Mouse (Mus musculus) embryonic facial prominence, embryonic 14.5 days (tissue): ENCODE measurements around the gene Prdm10. TPM values are rescaled to one million over a fixed set of nuclear protein-coding genes. Genes with fewer than 3 reads are reported as not detected.

ENCODE experiments used
- ATAC-seq: fragments of 200-750 bp; cut with Nextera tagmentation; 2 replicates; pipeline ENCODE4 v1.8.0; 2017; ENCODE audit warnings: low read depth, moderate number of reproducible peaks, moderate TSS enrichment
- DNase-seq: peaks from one replicate; pipeline ENCODE4 v3.0.0-alpha.2; 2015; ENCODE audit warnings: low spot score
- H3K27ac ChIP-seq: fragments of 300-500 bp; sonication (generic); replicated peaks from 2 replicates; pipeline ENCODE4 v1.5.1; 2014; ENCODE audit warnings: low read depth, mild to moderate bottlenecking, low read length, moderate library complexity
- H3K27me3 ChIP-seq: fragments of 300-500 bp; sonication (generic); replicated peaks from 2 replicates; pipeline ENCODE4 v1.6.1; 2014; ENCODE audit warnings: low read length; ENCODE audit not compliant: control insufficient read depth, insufficient read depth
- H3K36me3 ChIP-seq: fragments of 300-500 bp; sonication (generic); 2 replicates; pipeline ENCODE4 v1.6.1; 2014; ENCODE audit warnings: low read length, mixed read lengths; ENCODE audit not compliant: control insufficient read depth, insufficient read depth
- H3K4me1 ChIP-seq: fragments of 300-500 bp; sonication (generic); 2 replicates; pipeline ENCODE4 v1.6.1; 2014; ENCODE audit warnings: antibody characterized with exemption, low read length; ENCODE audit not compliant: control insufficient read depth, insufficient read depth
- H3K4me2 ChIP-seq: fragments of 300-500 bp; sonication (generic); 2 replicates; pipeline ENCODE4 v1.6.1; 2014; ENCODE audit warnings: low read depth, mild to moderate bottlenecking, low read length, moderate library complexity, mixed read lengths
- H3K4me3 ChIP-seq: fragments of 300-500 bp; sonication (generic); 2 replicates; pipeline ENCODE4 v1.5.1; 2014; ENCODE audit warnings: low read depth, mild to moderate bottlenecking, low read length
- H3K9ac ChIP-seq: fragments of 300-500 bp; sonication (generic); 2 replicates; pipeline ENCODE4 v1.6.1; 2014; ENCODE audit warnings: low read depth, mild to moderate bottlenecking, low read length, moderate library complexity, mixed read lengths
- H3K9me3 ChIP-seq: fragments of 300-500 bp; sonication (generic); 2 replicates; pipeline ENCODE4 v1.6.1; 2016; ENCODE audit warnings: low read length; ENCODE audit not compliant: control insufficient read depth
- WGBS: fragments of 180-500 bp; shearing (Covaris S2); extraction: QIAGEN DNeasy Blood & Tissue Kit; methylation state at CpG from one replicate; pipeline ENCODE4 v1.1.7; 2014; 5-methylcytosine and 5-hydroxymethylcytosine counted together
- polyA plus RNA-seq: library from polyadenylated mRNA; unstranded; fragments of >200 nt; fragmentation: Nextera tagmentation; extraction: Ambion mirVana; gene quantifications from 2 replicates; pipeline ENCODE4 v1.2.1, GENCODE M21; 2014

The Prdm10 gene
- polyA plus RNA-seq, 1 experiment from 2014 or later = 5.4 TPM

GRCm38 (mm10) chr9:31371740-31372139 is 91.4 kb downstream of the Prdm10 start:
- Histone ChIP-seq H3K4me1 (no peaks in the 10 kb centered on the region), H3K9me3 (peaks cover 10% of the 10 kb centered on the region), H3K36me3 (peaks cover 35% of the 10 kb centered on the region), H3K4me2 (no peak overlapping the region), H3K27me3 (no peaks in the 10 kb centered on the region), H3K9ac (no peak overlapping the region), H3K4me3 (no peak overlapping the region), H3K27ac (no peak overlapping the region)
- ATAC-seq (no peak), DNase-seq (no peak)
- 93% methylated on average over 3 of the region's 3 CpGs for WGBS

DNA sequence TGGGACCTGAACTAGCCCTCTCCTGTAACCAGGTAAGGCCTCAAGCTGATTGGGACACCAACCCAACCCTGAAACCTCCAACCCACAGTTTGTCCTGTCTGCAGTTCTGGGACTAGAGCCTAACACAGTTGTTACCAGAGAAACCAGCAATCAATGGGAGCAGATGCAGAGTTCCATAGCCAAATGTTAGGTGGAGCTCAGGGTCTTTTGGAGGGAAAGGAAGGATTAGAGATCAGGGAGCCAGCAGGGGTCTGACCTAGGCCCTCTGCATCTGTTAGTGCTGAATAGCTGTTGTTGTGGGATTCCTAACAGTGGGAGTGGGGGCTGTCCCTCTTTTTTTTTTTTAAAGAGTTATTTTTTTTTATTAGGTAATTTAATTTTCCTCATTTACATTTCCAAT is 96.3 kb downstream of the Prdm10 start:
- H3K4me2 ChIP-seq = no peak overlapping the region
- DNase-seq (no peak), ATAC-seq (no peak)
- no peak overlapping the region for H3K27ac ChIP-seq
- no peaks in the 10 kb centered on the region for H3K4me1 ChIP-seq
- H3K9ac ChIP-seq = no peak overlapping the region
- no peak overlapping the region for H3K4me3 ChIP-seq
- no peaks in the 10 kb centered on the region for H3K27me3 ChIP-seq
- peaks cover 30% of the 10 kb centered on the region for H3K36me3 ChIP-seq
- H3K9me3 ChIP-seq = peaks cover 10% of the 10 kb centered on the region

DNA sequence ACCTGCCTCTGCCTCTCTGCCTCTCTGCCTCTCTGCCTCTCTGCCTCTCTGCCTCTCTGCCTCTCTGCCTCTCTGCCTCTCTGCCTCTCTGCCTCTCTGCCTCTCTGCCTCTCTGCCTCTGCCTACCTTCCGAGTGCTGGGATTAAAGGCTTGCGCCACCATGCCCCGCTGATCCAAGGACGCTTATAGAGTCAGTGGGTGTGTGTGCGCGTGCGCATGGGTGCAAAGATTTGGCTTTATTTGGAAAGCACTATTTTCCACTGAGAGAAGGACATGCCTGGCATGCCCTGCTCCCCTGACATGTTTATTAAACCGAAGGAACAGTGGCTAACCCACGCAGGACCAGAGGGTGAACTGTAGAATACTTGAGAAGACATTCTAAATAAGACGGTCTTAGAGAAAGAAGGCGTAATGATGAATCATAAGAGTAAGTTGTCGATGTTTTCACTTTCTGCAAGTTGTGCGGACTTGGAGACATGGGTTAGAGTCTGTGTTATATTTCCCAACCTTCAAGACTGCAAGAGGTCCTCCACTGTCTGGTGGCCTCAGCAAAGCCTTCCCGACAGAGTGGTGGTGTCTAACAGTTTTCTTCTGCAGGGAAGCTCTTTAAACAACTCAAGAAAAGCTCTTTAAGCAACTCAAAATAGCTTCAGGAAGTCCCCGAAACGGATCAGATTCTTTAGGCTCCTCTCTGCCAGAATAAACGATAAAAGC is 104.6 kb downstream of the Prdm10 start:
- ATAC-seq = no peak

GRCm38 (mm10) chr9:31385500-31385869 is 105.1 kb downstream of the Prdm10 start:
- Histone ChIP-seq H3K36me3 (peaks cover 15% of the 10 kb centered on the region), H3K27me3 (no peaks in the 10 kb centered on the region), H3K4me1 (peaks cover 8% of the 10 kb centered on the region; the same call in 1 of the 2 replicates), H3K4me2 (peak overlapping the region; percentile 84), H3K9me3 (no peaks in the 10 kb centered on the region), H3K9ac (peak overlapping the region; percentile 86), H3K27ac (no peak overlapping the region), H3K4me3 (peak overlapping the region; percentile 75)
- DNase-seq (peak; percentile 9), ATAC-seq (peak; percentile 19; the same call in 1 of the 2 replicates)
- WGBS = 25% methylated on average over 4 of the region's 4 CpGs

More for the DNA sequence above, 104.6 kb downstream of the Prdm10 start:
- Histone ChIP-seq H3K9me3 (no peaks in the 10 kb centered on the region), H3K27ac (no peak overlapping the region), H3K27me3 (no peaks in the 10 kb centered on the region), H3K4me2 (no peak overlapping the region), H3K4me3 (0 out of 2 replicates have a peak overlapping the region, but pooled peaks have one; percentile 75), H3K4me1 (peaks cover 8% of the 10 kb centered on the region; the same call in 1 of the 2 replicates), H3K36me3 (peaks cover 9% of the 10 kb centered on the region), H3K9ac (no peak overlapping the region)
- WGBS = 80% methylated on average over 17 of the region's 17 CpGs
- DNase-seq = no peak

- ATAC-seq (peak; percentile 97), DNase-seq (peak; percentile 97)
- no peak within 1 kb of the TSS; the same call in 1 of the 2 replicates for H3K27ac ChIP-seq
- H3K9ac ChIP-seq = peak within 1 kb of the TSS; percentile 86
- H3K4me1 ChIP-seq = peaks cover 8% of the 10 kb centered on the region; the same call in 1 of the 2 replicates
- WGBS = 0% methylated on average over 17 of the region's 46 CpGs
- peak within 1 kb of the TSS; percentile 84 for H3K4me2 ChIP-seq
- H3K27me3 ChIP-seq = no peaks in the 10 kb centered on the region
- peak within 1 kb of the TSS; percentile 75 for H3K4me3 ChIP-seq
- peaks cover 19% of the 10 kb centered on the region for H3K36me3 ChIP-seq
- no peaks in the 10 kb centered on the region for H3K9me3 ChIP-seq
Measured at GRCm38 (mm10) chr9:31385947-31386354, 105.6 kb downstream of the Prdm10 start, which contains the start of gene Nfrkb. TSS of gene Nfrkb (plus strand) at chr9:31386192.

DNA sequence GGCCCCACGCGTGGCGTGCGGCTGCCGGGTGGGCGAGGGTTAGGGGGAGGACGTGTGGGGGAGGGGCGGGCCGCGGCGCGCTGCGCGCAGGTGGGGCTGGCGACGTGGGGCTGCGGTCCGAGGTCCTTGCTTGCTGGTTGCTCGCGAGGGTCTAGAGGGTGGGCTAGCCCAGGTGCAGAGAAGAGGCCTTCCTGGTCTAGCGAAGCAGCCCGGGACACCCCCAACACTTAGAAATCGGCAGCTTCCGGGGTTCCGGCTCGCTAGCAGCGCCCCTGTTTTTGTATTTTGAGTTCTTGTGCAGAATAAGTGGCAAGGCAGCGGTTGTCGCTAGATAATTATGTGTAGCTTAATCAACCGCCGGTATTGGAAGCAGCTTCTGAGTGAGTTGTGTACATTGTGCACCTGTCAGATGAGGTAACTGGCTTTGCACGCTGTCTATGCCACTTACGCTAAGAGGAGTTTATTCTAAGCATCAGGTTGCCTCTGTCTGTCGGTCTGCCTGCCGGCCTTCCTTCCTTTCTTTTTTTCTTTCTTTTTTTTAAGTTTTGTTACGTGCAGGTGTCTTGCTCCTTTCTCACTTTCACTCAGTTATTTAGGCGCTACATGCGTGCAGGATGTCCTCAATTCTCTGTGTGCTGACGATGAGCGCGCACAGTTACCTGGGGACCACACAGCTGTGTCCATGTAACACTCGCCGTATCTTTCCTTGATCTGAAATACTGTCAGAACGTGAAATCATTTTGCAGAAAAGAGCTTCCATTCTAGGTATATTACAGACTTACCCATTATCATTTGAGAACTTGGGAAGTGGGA is 106.2 kb downstream of the Prdm10 start:
- Histone ChIP-seq H3K9me3 (no peaks in the 10 kb centered on the region), H3K27ac (no peak overlapping the region; the same call in 1 of the 2 replicates), H3K27me3 (no peaks in the 10 kb centered on the region), H3K4me3 (peak overlapping the region; percentile 75), H3K4me1 (peaks cover 8% of the 10 kb centered on the region; the same call in 1 of the 2 replicates), H3K36me3 (peaks cover 25% of the 10 kb centered on the region), H3K4me2 (peak overlapping the region; percentile 84), H3K9ac (peak overlapping the region; percentile 86)
- DNase-seq (peak; percentile 19), ATAC-seq (peak; percentile 71)
- WGBS = 17% methylated on average over 23 of the region's 44 CpGs

- ATAC-seq (no peak), DNase-seq (no peak)
- Histone ChIP-seq H3K9me3 (no peaks in the 10 kb centered on the region), H3K27me3 (no peaks in the 10 kb centered on the region), H3K9ac (peak overlapping the region; percentile 86), H3K4me3 (peak overlapping the region; percentile 75), H3K36me3 (peaks cover 31% of the 10 kb centered on the region), H3K27ac (no peak overlapping the region), H3K4me1 (peaks cover 8% of the 10 kb centered on the region; the same call in 1 of the 2 replicates), H3K4me2 (peak overlapping the region; percentile 84)
- WGBS = 84% methylated on average over 5 of the region's 5 CpGs
Measured at GRCm38 (mm10) chr9:31387206-31387605, 106.9 kb downstream of the Prdm10 start.

DNA sequence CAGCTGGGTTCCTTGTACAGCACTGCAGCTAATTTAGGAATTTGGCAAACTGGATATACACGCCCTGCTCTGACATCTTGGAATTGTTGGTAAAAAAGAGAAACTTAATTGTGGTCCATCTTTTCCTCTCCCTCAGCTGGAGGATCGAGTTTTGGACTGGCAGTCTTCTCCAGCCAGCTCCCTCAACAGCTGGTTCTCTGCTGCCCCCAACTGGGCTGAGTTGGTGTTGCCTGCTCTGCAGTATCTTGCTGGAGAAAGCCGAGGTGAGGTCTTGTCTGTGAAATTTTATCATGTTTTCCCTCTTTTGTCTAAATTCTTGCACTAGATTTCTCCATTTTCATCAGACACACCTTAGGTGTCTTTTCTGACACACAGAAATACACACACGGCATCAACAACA is 120.1 kb downstream of the Prdm10 start:
- Histone ChIP-seq H3K36me3 (peaks cover 92% of the 10 kb centered on the region), H3K9ac (no peak overlapping the region), H3K27me3 (no peaks in the 10 kb centered on the region), H3K27ac (no peak overlapping the region), H3K4me1 (no peaks in the 10 kb centered on the region), H3K4me2 (no peak overlapping the region), H3K4me3 (no peak overlapping the region), H3K9me3 (no peaks in the 10 kb centered on the region)
- DNase-seq (peak; percentile 57), ATAC-seq (no peak)
- WGBS = 51% methylated on average over 4 of the region's 4 CpGs
